Mouse (Mus musculus): ENCODE data around the gene Dok4.

Dok4 gene

GRCm38 (mm10) chr8:94876197-94876730 is at the start of gene Dok4:
TSS of gene Dok4 (minus strand) at chr8:94876330.
- DNase-seq (ENCODE audit: low spot score in 2 of 2): peak; percentile 72 to 88

GRCm38 (mm10) chr8:94923405-94923804 is 47.3 kb upstream of the Dok4 start, which contains the start of gene Adgrg5:
TSS of gene Adgrg5 (plus strand) at chr8:94923694.
- no peak for DNase-seq (ENCODE audit: low spot score in 2 of 2)

GRCm38 (mm10) chr8:94922602-94923001 is 46.5 kb upstream of the Dok4 start:
- DNase-seq (ENCODE audit: low spot score in 2 of 2): no peak

GRCm38 (mm10) chr8:94922176-94922575 is 46.0 kb upstream of the Dok4 start:
- no peak for DNase-seq (ENCODE audit: low spot score in 2 of 2)

- peak; percentile 18 to 31 for DNase-seq (ENCODE audit: low spot score in 2 of 2)
Measured at GRCm38 (mm10) chr8:94919256-94919655, 43.1 kb upstream of the Dok4 start.

GRCm38 (mm10) chr8:94917851-94918495 is 41.8 kb upstream of the Dok4 start, which contains the start of gene Ccdc102a:
TSS of gene Ccdc102a (minus strand) at chr8:94918098.
- DNase-seq (ENCODE audit: low spot score in 2 of 2): peak in 1 of 2 experiments; percentile 11

- DNase-seq (ENCODE audit: low spot score in 2 of 2): peak; percentile 77 to 81
Measured at GRCm38 (mm10) chr8:94917352-94917751, 41.2 kb upstream of the Dok4 start.

- no peak for DNase-seq (ENCODE audit: low spot score in 2 of 2)
Measured at GRCm38 (mm10) chr8:94916960-94917324, 40.8 kb upstream of the Dok4 start.

- no peak for DNase-seq (ENCODE audit: low spot score in 2 of 2)
Measured at GRCm38 (mm10) chr8:94916311-94916959, 40.3 kb upstream of the Dok4 start.

GRCm38 (mm10) chr8:94914701-94915101 is 38.6 kb upstream of the Dok4 start:
- DNase-seq (ENCODE audit: low spot score in 2 of 2): no peak

GRCm38 (mm10) chr8:94914256-94914655 is 38.1 kb upstream of the Dok4 start:
- no peak for DNase-seq (ENCODE audit: low spot score in 2 of 2)

GRCm38 (mm10) chr8:94913061-94913660 is 37.0 kb upstream of the Dok4 start:
- peak in 1 of 2 experiments; percentile 26 for DNase-seq (ENCODE audit: low spot score in 2 of 2)

- DNase-seq (ENCODE audit: low spot score in 2 of 2): peak; percentile 42 to 79
Measured at GRCm38 (mm10) chr8:94908847-94909246, 32.7 kb upstream of the Dok4 start.

- DNase-seq (ENCODE audit: low spot score in 2 of 2): no peak
Measured at GRCm38 (mm10) chr8:94907591-94908300, 31.6 kb upstream of the Dok4 start.

GRCm38 (mm10) chr8:94904450-94905175 is 28.5 kb upstream of the Dok4 start:
- no peak for DNase-seq (ENCODE audit: low spot score in 2 of 2)

GRCm38 (mm10) chr8:94903709-94904108 is 27.6 kb upstream of the Dok4 start:
- DNase-seq (ENCODE audit: low spot score in 2 of 2): no peak

- no peak for DNase-seq (ENCODE audit: low spot score in 2 of 2)
Measured at GRCm38 (mm10) chr8:94901031-94901430, 24.9 kb upstream of the Dok4 start.

- DNase-seq (ENCODE audit: low spot score in 2 of 2): no peak
Measured at GRCm38 (mm10) chr8:94900617-94901016, 24.5 kb upstream of the Dok4 start.

- DNase-seq (ENCODE audit: low spot score in 2 of 2): no peak
Measured at GRCm38 (mm10) chr8:94899262-94899661, 23.1 kb upstream of the Dok4 start.

- no peak for DNase-seq (ENCODE audit: low spot score in 2 of 2)
Measured at GRCm38 (mm10) chr8:94892917-94893316, 16.8 kb upstream of the Dok4 start.

- no peak for DNase-seq (ENCODE audit: low spot score in 2 of 2)
Measured at GRCm38 (mm10) chr8:94888383-94889036, 12.4 kb upstream of the Dok4 start.

Measured in thymus, postnatal 10 days (tissue).